Mouse (Mus musculus) fat pad, adult 2 months (tissue): Measurements from ENCODE around the gene Hsd11b1.

ENCODE experiments used
- DNase-seq: peaks from one replicate; pipeline ENCODE4 v3.0.0-alpha.2; 2011; ENCODE audit warnings: low read depth, low spot score; ENCODE audit errors: extremely low read depth

Hsd11b1 gene

GRCm38 (mm10) chr1:193250026-193250425, 13.8 kb downstream of the Hsd11b1 start:
- no peak for DNase-seq

- DNase-seq = no peak
Observed at GRCm38 (mm10) chr1:193244235-193244634, 19.6 kb downstream of the Hsd11b1 start.

- no peak for DNase-seq
Observed at GRCm38 (mm10) chr1:193243571-193244193, 20.2 kb downstream of the Hsd11b1 start.

DNA sequence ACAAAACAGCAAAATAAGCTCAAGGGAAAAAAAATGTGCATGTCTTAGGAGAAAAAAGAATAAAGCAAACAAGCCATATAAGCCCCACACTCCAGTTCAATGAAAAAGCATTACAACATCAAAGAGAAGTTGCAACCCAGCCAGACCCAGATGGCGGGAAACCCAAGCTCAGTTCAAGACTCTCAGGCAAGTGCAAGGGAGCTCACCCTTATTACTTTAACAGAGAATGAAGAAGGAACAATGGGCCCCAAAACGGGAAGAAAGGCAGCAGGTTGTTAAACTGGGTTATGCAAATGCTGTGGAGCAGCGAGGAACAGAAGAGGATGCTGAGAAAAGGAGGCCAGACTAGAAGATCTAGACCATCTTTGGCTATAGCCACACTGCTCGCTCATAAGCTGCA, 21.0 kb downstream of the Hsd11b1 start:
- DNase-seq = no peak

DNA sequence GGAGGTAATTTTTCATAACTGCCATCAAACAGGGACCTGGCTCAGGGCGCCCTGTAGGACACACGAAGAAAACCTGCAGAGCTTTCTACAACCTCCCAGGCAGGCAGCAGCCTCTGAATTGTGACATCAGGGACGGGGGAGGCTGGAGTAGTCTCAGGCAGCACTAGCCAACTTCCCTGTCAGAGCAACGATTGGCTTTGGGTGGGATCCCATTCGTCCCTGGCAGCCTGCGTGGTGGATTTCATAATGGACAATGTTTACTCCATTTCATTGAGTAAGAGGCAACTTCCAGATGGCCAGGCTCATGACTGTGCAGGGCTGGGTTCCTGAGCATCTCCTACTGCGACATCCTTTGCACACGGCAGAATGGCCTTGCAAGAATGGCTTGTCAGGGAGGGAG, 21.6 kb downstream of the Hsd11b1 start:
- peak; percentile 82 for DNase-seq

DNA sequence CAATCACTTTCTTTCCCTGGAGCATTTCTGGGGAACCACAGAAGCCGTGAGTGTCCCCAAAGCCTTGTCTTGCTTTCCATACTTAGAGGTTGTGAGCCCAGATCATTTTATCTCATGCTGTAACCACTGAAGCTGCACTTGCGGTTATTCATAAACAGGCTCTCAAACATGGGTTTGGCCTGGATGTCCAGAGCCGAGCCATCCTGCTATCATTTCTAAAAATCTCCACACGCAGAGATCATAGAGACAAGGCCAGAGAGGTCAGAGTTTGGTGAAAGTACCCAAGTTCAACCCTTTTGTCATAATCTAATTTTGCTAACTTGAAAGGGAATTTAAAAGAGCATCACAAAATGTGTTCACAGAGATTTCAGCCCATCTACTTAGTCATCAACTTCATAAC, 22.4 kb downstream of the Hsd11b1 start:
- no peak for DNase-seq

DNA sequence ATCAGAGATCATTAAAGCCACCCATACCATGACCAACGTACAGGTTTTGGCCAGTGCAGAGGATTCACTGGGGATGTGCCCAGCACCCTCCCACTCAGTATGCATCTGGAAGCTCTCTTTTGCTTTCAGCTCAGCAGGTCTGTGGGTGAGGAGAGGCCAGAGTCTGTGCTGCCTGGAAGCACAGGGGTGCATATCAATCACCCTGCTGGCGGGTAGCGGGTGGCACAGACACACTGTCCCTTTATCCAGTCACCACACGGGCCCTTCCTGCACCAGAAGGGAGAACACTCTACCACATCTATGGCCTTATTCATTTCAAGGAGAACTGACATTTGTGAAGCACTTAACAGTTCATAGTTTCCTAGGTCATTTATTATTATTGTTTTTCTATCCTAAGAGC, 25.4 kb downstream of the Hsd11b1 start:
- no peak for DNase-seq

GRCm38 (mm10) chr1:193234930-193235329, 28.9 kb downstream of the Hsd11b1 start:
- DNase-seq = no peak

DNA sequence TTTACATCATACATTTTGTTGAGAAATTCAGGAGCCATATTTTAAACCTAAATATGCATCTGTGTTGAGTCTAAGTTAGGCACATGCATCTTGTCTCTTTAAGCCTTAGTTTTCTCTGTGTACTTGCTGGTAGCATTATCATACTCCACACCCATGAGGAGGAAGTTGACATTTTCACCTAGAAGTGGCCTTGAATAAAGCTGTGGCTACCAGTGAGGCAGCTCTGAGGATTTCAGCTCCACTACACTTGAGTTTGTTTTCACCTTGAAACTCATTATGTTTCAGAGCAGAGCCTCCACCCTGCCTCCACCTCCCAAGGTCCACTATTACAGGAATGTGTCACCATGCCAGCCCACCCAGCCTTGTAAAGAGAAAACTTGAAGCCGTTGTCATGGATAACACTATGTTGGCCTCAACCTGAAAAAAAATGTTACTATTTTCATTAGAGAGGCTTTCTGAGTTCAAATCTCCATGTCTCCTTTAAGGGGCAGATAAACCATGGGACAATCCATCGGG, 29.7 kb downstream of the Hsd11b1 start:
- no peak for DNase-seq

DNA sequence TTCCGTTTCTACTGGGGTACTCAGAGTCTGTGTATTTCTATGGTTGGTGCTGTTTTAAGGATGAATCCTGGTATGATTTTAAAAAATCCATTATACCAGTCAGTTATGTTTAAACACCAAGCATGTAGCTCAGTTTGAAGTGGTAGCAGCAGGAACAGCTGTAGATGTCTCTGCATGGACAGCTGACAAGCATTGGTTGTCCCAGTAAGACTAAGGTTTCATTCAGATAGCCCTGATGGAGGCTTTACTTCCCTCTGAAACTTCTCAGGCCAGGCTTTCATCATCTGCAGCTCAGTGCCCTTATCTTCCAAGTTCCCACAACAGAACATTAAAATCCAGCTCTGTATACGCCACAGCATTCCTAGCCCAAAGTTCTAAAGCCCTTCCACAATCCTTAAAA, 31.1 kb downstream of the Hsd11b1 start:
- DNase-seq = no peak

DNA sequence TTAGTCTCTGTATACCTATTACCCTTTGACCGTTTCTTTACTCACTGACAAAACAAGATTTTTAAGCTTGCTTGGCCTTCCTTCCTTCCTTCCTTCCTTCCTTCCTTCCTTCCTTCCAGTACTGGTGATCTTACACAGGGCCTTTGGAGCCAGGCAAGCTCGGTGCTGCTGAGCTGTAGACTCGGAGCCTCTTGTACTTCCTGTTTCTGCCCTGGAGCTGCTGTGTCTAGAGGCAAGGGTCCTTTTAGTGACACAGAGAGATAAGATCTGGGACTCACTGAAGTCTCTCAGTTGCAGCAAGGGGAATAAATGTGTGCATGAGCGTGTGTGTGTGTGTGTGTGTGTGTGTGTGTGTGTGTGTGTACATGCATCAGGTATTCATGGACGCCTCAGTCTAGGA, 32.9 kb downstream of the Hsd11b1 start:
- DNase-seq = no peak

GRCm38 (mm10) chr1:193230531-193230930, 33.3 kb downstream of the Hsd11b1 start:
- no peak for DNase-seq

GRCm38 (mm10) chr1:193229570-193229969, 34.3 kb downstream of the Hsd11b1 start:
- DNase-seq = no peak

DNA sequence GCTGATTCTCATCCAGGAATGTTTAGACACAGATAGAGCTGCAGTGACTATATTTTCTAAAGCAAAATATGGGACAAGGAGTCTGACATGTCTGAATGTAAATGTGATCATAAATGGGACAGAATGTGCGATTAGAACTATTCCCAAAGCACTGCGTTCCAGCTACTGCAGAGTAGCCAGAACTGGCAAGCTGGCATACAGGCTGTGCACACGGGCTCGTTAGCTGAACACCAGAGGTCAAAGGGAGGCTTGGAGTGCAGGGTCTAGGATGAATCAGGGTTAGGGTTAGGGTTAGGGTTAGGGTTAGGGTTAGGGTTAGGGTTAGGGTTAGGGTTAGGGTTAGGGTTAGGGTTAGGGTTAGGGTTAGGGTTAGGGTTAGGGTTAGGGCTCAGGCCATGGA, 36.3 kb downstream of the Hsd11b1 start:
- DNase-seq = no peak

DNA sequence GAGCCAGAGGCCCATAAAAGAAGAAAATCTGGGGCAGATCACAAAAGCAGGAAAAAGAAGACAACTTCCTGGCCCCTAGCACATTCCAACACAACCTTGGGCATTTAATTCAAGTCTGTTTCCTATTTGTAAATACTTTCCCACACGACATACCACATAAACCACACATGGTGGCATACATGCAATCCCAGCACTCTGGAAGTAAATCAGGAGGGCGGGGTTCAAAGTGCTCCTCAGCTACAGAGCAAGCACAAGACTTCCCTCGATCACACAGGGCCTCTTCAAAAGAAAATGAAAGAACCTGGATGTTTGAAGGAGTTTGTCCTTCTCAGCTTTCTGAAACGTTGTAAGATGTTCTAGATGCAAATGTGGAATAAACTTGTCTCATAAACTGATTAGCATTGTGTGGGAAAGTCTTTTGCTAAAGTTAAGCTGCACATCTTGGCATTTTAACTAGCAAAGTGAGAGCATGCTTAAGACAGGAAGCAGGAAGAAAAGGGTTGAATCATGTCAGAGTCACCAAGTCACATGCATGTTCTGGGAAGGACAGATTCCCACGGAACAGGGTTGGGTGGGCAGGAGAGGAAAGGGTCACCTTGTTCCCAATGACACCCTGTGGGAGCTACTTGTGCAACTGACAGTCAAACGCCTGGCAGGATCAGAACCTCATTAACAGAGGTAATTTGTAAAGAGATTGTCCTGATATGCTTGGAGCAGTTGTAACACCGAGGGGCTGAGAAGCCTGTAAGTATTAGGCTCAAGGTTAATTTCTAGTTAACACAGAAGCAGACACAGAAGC, 37.0 kb downstream of the Hsd11b1 start:
- DNase-seq = peak; percentile 83

DNA sequence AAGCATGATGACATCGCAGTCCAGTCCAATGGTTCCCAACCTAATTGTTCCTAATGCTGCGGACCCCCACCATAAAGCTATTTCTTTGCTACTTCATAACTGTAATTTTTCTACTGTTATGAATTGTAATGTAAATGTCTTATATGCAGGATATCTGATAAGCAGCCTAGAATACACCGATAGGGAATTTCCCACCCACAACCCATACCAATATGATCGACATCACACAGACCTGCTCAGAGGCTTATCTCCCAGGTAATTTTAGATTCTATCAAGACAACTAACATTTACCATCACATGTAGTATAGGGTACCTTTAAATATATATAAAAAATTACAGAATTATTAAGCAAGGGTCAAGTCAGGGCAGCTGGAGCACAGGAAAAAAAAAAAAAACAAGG, 37.8 kb downstream of the Hsd11b1 start:
- DNase-seq = no peak

GRCm38 (mm10) chr1:193225531-193225930, 38.3 kb downstream of the Hsd11b1 start:
- no peak for DNase-seq

DNA sequence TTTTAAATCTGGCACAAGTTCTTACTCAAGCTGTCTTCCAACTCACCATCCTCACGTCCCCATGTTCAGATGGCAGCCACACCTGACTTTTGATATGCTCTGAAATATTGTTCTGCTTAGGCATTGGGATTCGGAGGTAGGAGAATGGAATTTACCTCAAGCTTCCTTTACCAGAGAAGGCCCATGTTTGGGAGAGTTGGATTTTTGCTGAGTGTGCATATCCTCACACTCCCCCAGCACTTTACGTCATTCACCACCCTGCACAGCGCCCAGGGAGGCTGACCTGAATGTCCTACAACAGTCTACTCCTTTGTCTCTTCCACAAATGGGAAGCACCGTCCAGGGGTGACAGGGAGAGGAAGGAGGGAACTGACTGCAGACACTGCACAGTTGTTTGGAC, 43.5 kb downstream of the Hsd11b1 start:
- DNase-seq = no peak

GRCm38 (mm10) chr1:193216000-193216399, 47.9 kb downstream of the Hsd11b1 start:
- DNase-seq = no peak

DNA sequence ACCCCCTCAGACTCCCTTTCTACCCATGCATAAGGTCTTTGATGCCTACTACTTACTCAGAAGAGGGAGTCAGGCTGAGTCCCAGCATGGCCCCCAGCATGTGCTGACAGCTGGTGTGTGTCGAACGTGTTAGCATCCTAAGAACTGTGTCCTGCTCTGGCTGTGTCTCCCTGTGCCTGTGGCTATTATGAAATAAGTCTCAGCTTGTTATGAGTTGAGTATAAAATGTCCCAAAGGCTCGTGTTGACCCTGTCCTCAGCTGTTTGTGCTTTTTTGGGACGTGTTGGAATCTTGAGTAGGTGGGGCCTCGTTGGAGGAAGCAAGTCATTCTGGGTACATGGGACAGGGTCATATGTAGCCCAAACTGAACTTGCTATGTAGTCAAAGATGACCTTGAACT, 49.8 kb downstream of the Hsd11b1 start:
- DNase-seq = no peak

- no peak for DNase-seq
Observed at GRCm38 (mm10) chr1:193211371-193211770, 52.5 kb downstream of the Hsd11b1 start.

DNA sequence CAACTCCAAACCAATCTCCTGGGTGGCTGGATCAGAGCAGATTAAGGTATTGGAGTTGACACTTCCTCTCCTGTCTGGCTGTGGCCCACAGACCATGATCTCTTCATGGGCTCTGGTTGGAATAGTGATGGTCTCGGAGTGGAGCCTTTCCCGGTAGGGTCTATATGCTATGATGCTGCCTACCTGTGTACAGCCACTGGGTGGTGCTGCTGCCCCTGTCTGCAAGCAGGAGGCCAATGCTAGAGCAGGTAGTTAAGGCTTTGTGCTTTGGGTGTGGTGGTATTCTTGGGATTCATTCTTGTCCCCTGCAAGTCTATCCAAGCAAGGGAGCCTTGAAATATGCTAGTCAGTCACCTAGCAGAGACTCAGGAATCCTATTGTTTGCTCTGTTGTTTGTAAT, 55.7 kb downstream of the Hsd11b1 start:
- no peak for DNase-seq
